Mouse (Mus musculus): ENCODE results near the gene Dnah6.

The Dnah6 gene

GRCm38 (mm10) chr6:73221189-73221957 is at the start of gene Dnah6:
TSS of gene Dnah6 (minus strand) at chr6:73221651.
- peak; percentile 93 to 95 for DNase-seq

GRCm38 (mm10) chr6:73269374-73269773 is 47.9 kb upstream of the Dnah6 start:
- DNase-seq: peak; percentile 50 to 57

GRCm38 (mm10) chr6:73267738-73268311 is 46.4 kb upstream of the Dnah6 start:
- no peak for DNase-seq

- no peak for DNase-seq
These were observed 43.4 kb upstream of the Dnah6 start for GRCm38 (mm10) chr6:73264801-73265200.

- DNase-seq: no peak
These were observed 38.7 kb upstream of the Dnah6 start for GRCm38 (mm10) chr6:73260110-73260509.

- no peak for DNase-seq
These were observed 35.6 kb upstream of the Dnah6 start for GRCm38 (mm10) chr6:73257068-73257467.

- DNase-seq: no peak
These were observed 33.1 kb upstream of the Dnah6 start for GRCm38 (mm10) chr6:73254307-73255228.

GRCm38 (mm10) chr6:73253584-73253983 is 32.1 kb upstream of the Dnah6 start:
- DNase-seq: no peak

GRCm38 (mm10) chr6:73253006-73253405 is 31.6 kb upstream of the Dnah6 start:
- DNase-seq: no peak

GRCm38 (mm10) chr6:73252396-73252795 is 30.9 kb upstream of the Dnah6 start:
- no peak for DNase-seq

GRCm38 (mm10) chr6:73251336-73251735 is 29.9 kb upstream of the Dnah6 start:
- DNase-seq: no peak

GRCm38 (mm10) chr6:73249851-73250250 is 28.4 kb upstream of the Dnah6 start:
- no peak for DNase-seq

GRCm38 (mm10) chr6:73249049-73249422 is 27.6 kb upstream of the Dnah6 start:
- peak; percentile 48 to 57 for DNase-seq

GRCm38 (mm10) chr6:73248237-73249048 is 27.0 kb upstream of the Dnah6 start, which contains the start of gene Suclg1:
TSS of gene Suclg1 (plus strand) at chr6:73248382.
- peak; percentile 94 to 95 for DNase-seq

GRCm38 (mm10) chr6:73247452-73247851 is 26.0 kb upstream of the Dnah6 start:
- peak; percentile 47 to 69 for DNase-seq

- no peak for DNase-seq
These were observed 25.4 kb upstream of the Dnah6 start for GRCm38 (mm10) chr6:73246821-73247220.

- no peak for DNase-seq
These were observed 14.2 kb upstream of the Dnah6 start for GRCm38 (mm10) chr6:73235650-73236049.

GRCm38 (mm10) chr6:73234302-73234900 is 12.9 kb upstream of the Dnah6 start:
- DNase-seq: no peak

- peak in 1 of 2 experiments; percentile 30 for DNase-seq
These were observed 11.8 kb upstream of the Dnah6 start for GRCm38 (mm10) chr6:73233202-73233726.

GRCm38 (mm10) chr6:73232152-73232584 is 10.7 kb upstream of the Dnah6 start:
- peak in 1 of 2 experiments; percentile 29 for DNase-seq

GRCm38 (mm10) chr6:73228881-73229280 is 7.4 kb upstream of the Dnah6 start:
- no peak for DNase-seq

GRCm38 (mm10) chr6:73228408-73228807 is 7.0 kb upstream of the Dnah6 start:
- no peak for DNase-seq
